Mouse (Mus musculus) cortical plate, adult 2 months (tissue): ENCODE results near the gene Exd1.

Source experiments
- CTCF ChIP-seq: fragments of 200-500 bp; IDR thresholded peaks from 2 replicates; pipeline ENCODE4 v1.5.1; 2011; ENCODE audit warnings: mild to moderate bottlenecking, control low read depth, low read length; ENCODE audit not compliant: insufficient read depth; ENCODE audit errors: extremely low read depth
- POLR2A ChIP-seq: fragments of 200-500 bp; IDR thresholded peaks from 2 replicates; pipeline ENCODE4 v1.6.1; 2011; ENCODE audit warnings: mild to moderate bottlenecking, low read length, control low read depth; ENCODE audit not compliant: insufficient read depth; ENCODE audit errors: extremely low read depth

GRCm38 (mm10) chr2:119478397-119478749 lies 69.1 kb downstream of the Exd1 start:
- TF ChIP-seq CTCF (no peak), POLR2A (no peak)
